Mouse (Mus musculus) myocyte (in vitro differentiated cells): ENCODE results near the gene Ifit1bl1.

ENCODE experiments used
- POLR2A ChIP-seq: IDR thresholded peaks from one replicate; pipeline ENCODE4 v1.6.1; 2011; ENCODE audit warnings: low read depth, mild to moderate bottlenecking, control low read depth, moderate library complexity; ENCODE audit not compliant: insufficient read length
- POLR2AphosphoS2 ChIP-seq: IDR thresholded peaks from one replicate; pipeline ENCODE4 v1.6.1; 2011; ENCODE audit warnings: low read depth, control low read depth; ENCODE audit not compliant: insufficient read length
- SRF ChIP-seq: IDR thresholded peaks from one replicate; pipeline ENCODE4 v1.6.1; 2011; ENCODE audit warnings: low read depth; ENCODE audit not compliant: control insufficient read depth, insufficient read length
- TCF12 ChIP-seq: IDR thresholded peaks from one replicate; pipeline ENCODE4 v1.6.1; 2011; ENCODE audit warnings: mild to moderate bottlenecking, control low read depth; ENCODE audit not compliant: poor library complexity, insufficient read depth, severe bottlenecking
- TCF3 ChIP-seq: IDR thresholded peaks from one replicate; pipeline ENCODE4 v1.6.1; 2011; ENCODE audit warnings: low read depth, control low read depth; ENCODE audit not compliant: insufficient read length
- USF1 ChIP-seq: IDR thresholded peaks from one replicate; pipeline ENCODE4 v1.6.1; 2011; ENCODE audit warnings: low read depth, mild to moderate bottlenecking, control low read depth, moderate library complexity

GRCm38 (mm10) chr19:34642616-34643015 lies 40.9 kb upstream of the Ifit1bl1 start:
- TF ChIP-seq POLR2AphosphoS2 (no peak), POLR2A (no peak), USF1 (no peak), TCF12 (no peak), TCF3 (no peak), SRF (no peak)
